Mouse (Mus musculus) CD4-positive, CD25-positive, alpha-beta regulatory T cell, adult 4 months (primary cell): ENCODE data around the gene Ksr1. TPM values are rescaled to one million over a fixed set of nuclear protein-coding genes. Genes with fewer than 3 reads are reported as not detected.

Experiments used
- ATAC-seq: one replicate; pipeline ENCODE4 v1.8.0; 2017
- polyA plus RNA-seq, 2 experiments: library from polyadenylated mRNA; unstranded; fragments of 100-300 nt; shearing (Covaris generic); gene quantifications; one replicate each; pipeline ENCODE4 v1.2.1; 2017

The Ksr1 gene
- polyA plus RNA-seq, 2 experiments from 2014 or later: 2.5 to 4.1 TPM

- ATAC-seq: no peak
Measured at GRCm38 (mm10) chr11:78978176-78979019, 167.8 kb downstream of the Ksr1 start.

GRCm38 (mm10) chr11:78976731-78977510 lies 169.3 kb downstream of the Ksr1 start:
- ATAC-seq: no peak

- ATAC-seq: peak; percentile 51
Measured at GRCm38 (mm10) chr11:78973381-78974150, 172.6 kb downstream of the Ksr1 start.

- peak; percentile 39 for ATAC-seq
Measured at GRCm38 (mm10) chr11:78972811-78973351, 173.3 kb downstream of the Ksr1 start.

- ATAC-seq: no peak
Measured at GRCm38 (mm10) chr11:78972328-78972727, 173.9 kb downstream of the Ksr1 start.

- ATAC-seq: no peak
Measured at GRCm38 (mm10) chr11:78971746-78972145, 174.5 kb downstream of the Ksr1 start.

- no peak for ATAC-seq
Measured at GRCm38 (mm10) chr11:78971096-78971495, 175.1 kb downstream of the Ksr1 start.

- no peak for ATAC-seq
Measured at GRCm38 (mm10) chr11:78968121-78968520, 178.1 kb downstream of the Ksr1 start.

GRCm38 (mm10) chr11:78967371-78967770 lies 178.8 kb downstream of the Ksr1 start:
- no peak for ATAC-seq

Other genes starting within 250 kb of the Ksr1 start
- gene Nos2, start 225.6 kb downstream of the Ksr1 start, polyA plus RNA-seq: not detected
- gene Lgals9, start 161.5 kb downstream of the Ksr1 start, polyA plus RNA-seq: 100 to 1,000 TPM; 289 to 325 TPM
- 10 to 100 TPM; 79.7 to 89.4 TPM for gene Wsb1, start 108.3 kb upstream of the Ksr1 start, polyA plus RNA-seq
- not detected for gene Gm9964, start 150.5 kb upstream of the Ksr1 start, polyA plus RNA-seq
- gene Nf1, start 193.3 kb upstream of the Ksr1 start, polyA plus RNA-seq: 1 to 10 TPM; 1.6 to 2.5 TPM